Mouse (Mus musculus): ENCODE measurements at regions not wholly inside any gene's neighbourhood (a gene's known extent, or its start where the extent isn't known, plus 50 kb on each side); places are given as distances from the start of the nearest gene placed in this dataset.

DNA sequence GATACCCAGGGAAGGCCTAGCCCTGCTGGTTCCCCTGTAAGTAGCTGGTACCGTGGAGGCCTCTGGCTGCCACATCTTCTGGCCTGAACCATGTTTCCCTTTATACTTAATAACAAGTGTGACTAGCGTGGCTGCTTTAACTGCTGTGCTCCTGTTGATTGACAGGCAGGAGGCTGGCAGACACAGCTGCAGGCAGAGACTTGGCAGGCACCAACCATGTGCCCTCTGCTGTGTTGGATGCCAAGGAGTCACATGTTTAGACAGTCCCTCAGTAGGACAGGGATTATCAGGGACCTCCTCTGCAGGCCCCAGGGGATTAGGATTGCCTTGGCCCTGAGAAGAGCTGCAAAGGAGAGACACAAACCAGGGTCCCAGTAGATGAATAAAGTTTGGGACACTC is 53.6 kb upstream of the Plet1 start:
- Histone ChIP-seq H3K9ac (replicated peaks; ENCODE audit: low read length) (no peak overlapping the region), H3K27me3 (ENCODE audit: control insufficient read depth, insufficient read depth, low read length) (no peaks in the 10 kb centered on the region), H3K4me3 (replicated peaks; ENCODE audit: low read depth, low read length) (no peak overlapping the region), H3K36me3 (ENCODE audit: control insufficient read depth, insufficient read depth, low read length) (no peaks in the 10 kb centered on the region), H3K9me3 (ENCODE audit: control insufficient read depth, low read length) (no peaks in the 10 kb centered on the region), H3K27ac (replicated peaks; ENCODE audit: low read depth, low read length) (0 out of 2 replicates have a peak overlapping the region, but pooled peaks have one; percentile 37), H3K4me1 (ENCODE audit: control insufficient read depth, insufficient read depth, low read length) (0 out of 2 replicates have a peak, but pooled peaks cover 8% of the 10 kb centered on the region), H3K4me2 (ENCODE audit: low read length) (no peak overlapping the region)
- WGBS = 43% methylated on average over 2 of the region's 2 CpGs
- ATAC-seq (ENCODE audit: low FRiP score, low TSS enrichment) (peak; percentile 73), DNase-seq (peak; percentile 71)

GRCm38 (mm10) chr9:50443708-50444463 is 50.4 kb upstream of the Plet1 start:
- H3K27me3 ChIP-seq (ENCODE audit: control insufficient read depth, insufficient read depth, low read length) = no peaks in the 10 kb centered on the region
- no peak overlapping the region for H3K9ac ChIP-seq (replicated peaks; ENCODE audit: low read length)
- no peaks in the 10 kb centered on the region for H3K9me3 ChIP-seq (ENCODE audit: control insufficient read depth, low read length)
- H3K27ac ChIP-seq (replicated peaks; ENCODE audit: low read depth, low read length) = no peak overlapping the region
- 63% methylated on average over 23 of the region's 23 CpGs for WGBS
- 0 out of 2 replicates have a peak, but pooled peaks cover 4% of the 10 kb centered on the region for H3K4me1 ChIP-seq (ENCODE audit: control insufficient read depth, insufficient read depth, low read length)
- H3K36me3 ChIP-seq (ENCODE audit: control insufficient read depth, insufficient read depth, low read length) = no peaks in the 10 kb centered on the region
- DNase-seq (peak; percentile 90), ATAC-seq (ENCODE audit: low FRiP score, low TSS enrichment) (no peak)
- H3K4me2 ChIP-seq (ENCODE audit: low read length) = no peak overlapping the region
- H3K4me3 ChIP-seq (replicated peaks; ENCODE audit: low read depth, low read length) = no peak overlapping the region
